Mouse (Mus musculus) gastrocnemius, postnatal 10 days (tissue): ENCODE measurements around the gene Sh3gl2. TPM values are rescaled to one million over a fixed set of nuclear protein-coding genes. Genes with fewer than 3 reads are reported as not detected.
A peak's percentile ranks its signal among the peaks of the same experiment; 100 is the strongest.

Experiments used
- DNase-seq: peaks from one replicate; pipeline ENCODE4 v3.0.0; 2021; ENCODE audit warnings: mixed read lengths
- total RNA-seq, 2 experiments: library from RNA; stranded (reverse); gene quantifications; 2 replicates each; pipeline ENCODE4 v1.2.3; 2021

Sh3gl2 gene
- total RNA-seq, 2 experiments from 2014 or later = 1.9 TPM

DNA sequence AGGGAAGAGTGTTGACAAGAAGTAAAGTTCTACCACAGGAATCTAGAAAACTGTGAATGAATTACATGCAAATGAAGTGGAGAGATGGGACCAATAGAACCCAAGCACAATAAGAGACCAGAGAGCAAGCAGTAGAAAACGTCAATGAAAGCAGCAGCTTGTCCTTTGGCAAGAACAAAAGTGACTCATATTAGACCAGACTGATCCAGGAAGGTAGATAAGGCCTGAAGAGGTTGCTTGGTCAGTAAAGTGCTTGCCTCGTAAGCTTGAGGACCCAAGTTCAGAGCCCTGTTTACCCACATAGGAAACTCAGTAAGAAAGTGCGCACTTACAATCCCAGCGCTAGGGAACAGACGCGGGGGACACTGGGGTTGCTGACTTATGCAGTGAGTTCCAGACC, 215.5 kb downstream of the Sh3gl2 start:
- DNase-seq = no peak

DNA sequence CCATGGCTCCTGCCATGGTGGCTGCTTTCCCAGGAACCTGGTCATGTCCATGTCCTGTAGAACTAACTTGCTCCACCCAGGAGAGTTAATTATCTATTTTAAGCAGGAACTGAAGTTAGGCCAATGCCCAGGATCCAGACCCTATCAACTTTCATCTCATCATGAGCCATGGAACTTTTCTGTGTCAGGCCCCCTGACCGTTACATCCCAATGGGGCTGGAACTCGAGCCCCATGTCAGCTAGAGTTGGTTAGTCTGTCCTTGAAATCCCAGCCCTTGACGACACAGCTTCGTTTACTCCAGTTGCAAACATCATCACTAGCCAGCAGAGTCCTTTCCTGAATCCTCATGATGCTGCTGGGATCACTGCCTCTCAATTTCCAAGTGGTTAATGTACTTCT, 221.3 kb downstream of the Sh3gl2 start:
- no peak for DNase-seq

DNA sequence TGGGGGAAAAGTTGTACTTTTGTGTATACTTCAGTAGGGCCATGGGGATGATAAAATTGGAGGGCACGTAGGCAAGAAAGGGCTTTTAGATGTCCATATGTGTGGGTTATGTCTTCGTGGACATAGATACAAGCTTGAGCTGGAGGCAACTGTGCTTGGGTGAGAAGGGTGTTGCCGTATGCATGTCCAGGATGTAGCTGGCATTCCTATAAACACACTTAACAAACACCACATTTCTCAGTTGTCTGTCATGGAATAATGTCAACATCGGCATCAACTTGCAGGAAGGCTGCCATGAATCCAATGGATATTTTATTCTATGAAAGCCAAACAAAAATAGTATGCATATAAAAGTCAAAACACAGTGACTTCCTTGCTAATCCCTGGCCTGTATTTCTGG, 227.9 kb downstream of the Sh3gl2 start:
- no peak for DNase-seq

DNA sequence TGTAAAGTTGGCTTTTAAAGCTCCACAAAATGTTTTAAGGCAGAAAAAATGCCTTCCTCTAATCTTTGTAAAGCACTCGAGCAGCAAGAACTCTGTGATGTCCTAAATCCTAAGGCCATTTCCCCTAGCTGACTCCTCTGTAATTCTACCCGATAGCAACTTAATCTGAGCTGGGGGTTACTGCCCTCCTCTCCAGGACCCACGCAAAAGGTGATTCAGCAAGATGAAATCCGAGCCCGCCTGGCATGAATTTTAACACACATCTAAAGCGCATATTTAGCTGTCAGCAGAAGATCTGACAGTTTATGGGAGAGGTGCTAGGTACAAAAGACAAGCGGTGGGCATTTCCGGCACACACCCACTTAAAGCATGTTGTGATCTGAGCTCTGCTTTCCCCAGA, 229.8 kb downstream of the Sh3gl2 start:
- DNase-seq = peak; percentile 8

DNA sequence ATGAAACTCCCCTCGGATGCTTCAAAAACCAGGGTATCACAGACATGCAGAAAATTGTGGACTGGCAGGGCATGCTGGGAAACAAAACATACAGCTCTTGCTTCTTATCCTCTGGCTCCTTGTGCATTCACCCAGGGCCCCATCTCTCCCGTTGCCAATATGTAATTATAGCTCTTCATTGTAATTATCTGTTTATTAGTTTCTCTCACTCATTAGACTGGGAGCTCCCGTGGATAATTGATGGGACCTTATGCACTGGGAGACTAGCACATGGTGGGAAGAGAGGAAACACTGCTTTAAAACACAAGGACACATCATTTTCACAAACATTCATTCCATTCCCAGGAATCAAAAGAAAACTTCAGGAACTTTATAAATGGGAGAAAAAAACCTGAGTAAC, 233.9 kb downstream of the Sh3gl2 start:
- no peak for DNase-seq

DNA sequence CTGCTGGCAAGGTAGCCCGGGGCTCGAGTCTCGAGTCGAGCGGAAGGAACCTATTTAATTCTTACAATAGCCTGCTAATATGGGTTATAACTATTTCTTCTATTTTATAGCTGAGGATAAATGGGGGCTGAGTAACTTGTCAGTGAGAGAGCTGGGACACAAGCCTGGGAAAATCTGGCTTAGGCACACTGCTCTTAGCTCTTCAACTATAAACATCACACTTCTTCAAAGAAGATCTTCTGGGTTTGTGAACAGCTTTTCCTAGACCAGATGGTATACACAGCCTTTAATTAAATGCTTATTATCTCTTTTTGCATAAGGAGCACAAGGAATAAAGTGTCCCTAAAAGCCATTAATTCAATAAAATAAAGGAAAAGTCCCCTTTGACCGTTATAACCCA, 278.7 kb downstream of the Sh3gl2 start:
- DNase-seq = no peak

DNA sequence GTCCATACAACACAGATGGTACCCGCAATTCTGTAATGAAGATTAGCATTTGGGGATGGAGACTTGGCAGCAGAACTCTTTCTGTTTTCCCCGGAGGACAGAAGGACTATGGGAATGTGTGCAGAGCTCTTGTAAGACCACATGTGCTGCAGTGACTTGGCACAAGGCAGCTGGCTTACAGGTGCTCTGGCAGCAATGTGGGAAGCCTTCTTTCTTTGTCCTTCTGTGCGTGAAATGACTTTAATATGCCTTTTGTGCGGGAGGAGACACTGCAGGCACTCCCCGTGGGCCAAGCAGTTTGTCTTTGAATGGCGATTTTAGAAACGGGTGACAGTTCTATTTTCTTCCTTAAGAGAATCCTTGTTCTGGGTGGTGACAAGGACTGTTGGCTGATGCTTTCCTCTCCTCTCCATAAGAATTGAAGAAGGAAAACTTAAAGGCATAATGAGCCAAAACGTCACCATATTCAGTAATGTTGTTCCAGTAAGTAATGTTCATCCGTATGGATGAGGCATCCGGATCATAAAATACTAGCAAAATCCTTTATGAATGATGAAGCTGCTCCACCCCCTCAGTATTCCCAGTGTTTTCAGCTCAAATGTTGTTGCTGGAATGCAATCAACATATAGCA, 281.5 kb downstream of the Sh3gl2 start:
- DNase-seq = no peak

DNA sequence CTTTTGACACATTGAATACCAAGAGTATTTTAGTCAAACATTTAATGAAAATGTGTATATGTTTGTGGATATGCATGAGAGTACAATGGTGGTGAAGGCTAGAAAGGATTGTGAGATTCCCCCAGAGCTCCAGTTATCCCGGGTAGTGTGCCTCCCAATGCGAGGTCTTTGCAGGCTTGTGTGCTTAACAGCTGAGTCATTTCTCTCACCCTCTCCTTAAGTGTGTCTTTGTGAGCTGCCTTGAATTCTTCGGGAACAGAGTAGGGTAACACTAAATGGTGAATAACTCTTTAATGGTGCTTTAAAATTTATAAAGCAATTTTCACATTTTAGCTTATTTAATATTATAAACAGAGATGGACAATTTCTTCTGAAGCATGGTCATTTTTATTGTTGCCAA, 300.8 kb downstream of the Sh3gl2 start:
- DNase-seq = no peak

DNA sequence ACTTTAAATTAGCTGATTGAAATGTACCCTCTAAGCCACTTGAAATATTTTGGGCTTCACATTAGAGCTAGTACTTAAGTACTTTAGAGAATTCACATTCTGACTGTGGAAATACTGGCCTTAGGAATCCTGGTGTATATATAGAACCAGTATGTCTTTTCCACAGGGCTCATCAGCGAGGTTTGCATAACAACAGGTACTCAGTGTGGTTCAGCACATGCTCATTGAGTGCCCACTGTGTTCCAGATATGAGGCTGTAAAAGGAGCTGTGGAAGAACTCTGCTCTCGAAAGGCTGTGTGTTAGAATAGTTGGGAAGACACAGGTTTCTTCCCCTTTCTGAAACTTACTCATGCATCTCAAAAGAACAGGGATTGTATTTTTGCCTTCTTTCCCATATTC, 302.1 kb downstream of the Sh3gl2 start:
- no peak for DNase-seq

DNA sequence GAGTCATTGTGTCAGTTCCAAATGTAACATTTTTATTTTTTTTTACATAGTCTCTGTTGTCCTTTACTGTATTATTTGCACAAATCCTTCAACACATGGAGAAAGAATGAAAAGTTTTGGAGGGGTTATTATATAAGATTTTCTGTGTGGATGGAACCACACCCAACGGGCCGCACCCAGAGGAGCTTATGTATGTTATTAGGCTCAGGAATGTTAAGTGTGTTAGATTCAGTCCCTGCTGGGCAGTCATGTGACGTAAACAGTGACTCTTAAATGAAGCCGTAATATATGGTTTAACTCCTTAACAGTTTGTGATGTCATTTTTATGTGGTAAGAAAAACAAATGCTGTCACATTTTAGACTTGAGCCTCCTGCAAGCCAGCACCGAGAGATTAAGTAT, 302.6 kb downstream of the Sh3gl2 start:
- DNase-seq = no peak

DNA sequence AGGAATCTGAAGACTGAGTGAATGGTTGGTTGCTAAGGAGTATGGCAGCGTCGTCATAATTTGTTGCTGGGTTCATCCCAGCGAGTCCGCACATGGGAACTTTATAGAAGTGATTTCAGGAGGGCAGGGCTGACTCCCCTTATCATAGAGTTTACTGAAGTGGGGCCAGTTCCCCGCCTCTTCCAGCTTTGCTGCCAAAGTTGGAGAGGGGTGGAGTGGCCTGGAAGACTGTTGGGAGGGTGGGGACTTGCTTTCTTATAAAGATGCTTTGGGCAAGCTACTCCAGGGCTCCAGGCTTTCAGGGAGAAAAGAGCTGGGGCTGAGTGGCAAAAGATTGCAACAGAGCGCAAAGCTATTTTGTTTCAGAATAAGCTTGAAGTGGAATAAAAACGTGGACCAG, 308.4 kb downstream of the Sh3gl2 start:
- peak; percentile 15 for DNase-seq

DNA sequence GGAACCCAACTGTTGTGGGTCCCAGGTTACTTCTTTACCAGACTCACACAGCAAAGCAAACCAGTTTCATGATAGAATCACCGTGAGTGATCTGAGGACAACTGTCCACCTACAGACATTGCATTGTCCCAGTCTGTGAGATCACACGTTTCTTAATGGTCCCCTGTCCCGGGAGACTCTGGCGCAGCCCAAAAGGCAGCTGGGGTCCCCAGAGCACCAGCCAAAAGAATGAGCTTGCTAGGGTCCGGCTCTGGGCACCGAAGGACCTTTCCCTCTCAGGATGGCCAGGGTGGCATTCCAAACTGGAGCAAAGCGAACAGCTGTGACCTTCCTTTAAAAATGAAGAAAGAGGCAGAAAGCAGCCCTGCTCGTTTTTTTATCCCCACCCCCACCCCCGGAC, 308.9 kb downstream of the Sh3gl2 start, which contains the start of gene Adamtsl1:
TSS of gene Adamtsl1 (plus strand) at position 381 of the 400 bp plus-strand sequence.
- peak; percentile 5 for DNase-seq

DNA sequence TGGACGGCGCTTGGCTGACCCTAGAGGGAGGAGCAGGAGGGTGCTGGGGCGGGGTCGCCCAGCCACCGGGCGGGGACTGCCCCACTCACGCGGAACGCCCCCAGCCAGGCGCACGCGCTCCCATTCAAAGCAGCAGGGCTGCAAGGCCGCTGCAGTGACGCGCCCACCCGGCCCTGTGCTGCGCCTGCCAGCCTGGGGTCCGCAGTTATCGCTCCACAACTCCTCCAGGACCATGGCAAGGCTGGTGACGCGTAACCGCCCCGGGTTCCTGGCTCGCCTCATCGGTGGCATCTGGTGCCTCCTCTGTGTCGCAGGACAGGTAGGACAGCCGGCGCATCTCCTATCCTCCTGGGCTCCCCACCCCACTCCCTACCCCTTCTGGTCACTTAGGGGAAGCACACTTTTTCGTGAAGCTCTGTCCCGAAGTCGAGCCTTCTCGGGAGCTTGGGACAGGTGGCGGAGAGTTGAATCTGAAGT, 309.3 kb downstream of the Sh3gl2 start:
- DNase-seq = peak; percentile 31

DNA sequence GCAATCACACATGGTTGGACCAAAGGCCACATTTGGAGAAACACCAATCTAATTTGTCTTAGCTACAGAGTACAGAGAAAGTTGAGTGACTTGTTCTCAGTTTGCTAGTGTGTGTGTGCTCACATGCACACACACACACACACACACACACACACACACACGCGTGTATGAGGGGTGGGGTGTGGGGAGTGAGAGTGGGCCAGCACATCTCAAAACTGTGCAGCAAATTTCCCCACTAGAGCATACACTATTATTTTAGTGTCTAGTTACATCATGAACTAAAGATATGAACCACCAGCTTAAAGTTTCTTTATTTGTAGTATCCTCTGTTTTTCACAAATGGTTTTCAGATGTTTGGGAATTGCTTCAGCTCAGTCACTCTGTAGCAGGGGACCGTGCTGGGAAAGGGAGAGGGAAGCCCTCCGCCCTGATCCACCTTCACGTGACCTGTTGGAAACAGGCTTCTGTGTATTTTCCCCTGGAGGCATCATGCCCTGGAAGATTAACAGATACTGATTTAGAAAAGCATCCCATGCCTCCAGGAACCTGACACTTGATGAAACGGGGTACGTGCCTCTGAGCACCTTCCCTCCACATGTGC, 322.1 kb downstream of the Sh3gl2 start:
- DNase-seq = no peak

DNA sequence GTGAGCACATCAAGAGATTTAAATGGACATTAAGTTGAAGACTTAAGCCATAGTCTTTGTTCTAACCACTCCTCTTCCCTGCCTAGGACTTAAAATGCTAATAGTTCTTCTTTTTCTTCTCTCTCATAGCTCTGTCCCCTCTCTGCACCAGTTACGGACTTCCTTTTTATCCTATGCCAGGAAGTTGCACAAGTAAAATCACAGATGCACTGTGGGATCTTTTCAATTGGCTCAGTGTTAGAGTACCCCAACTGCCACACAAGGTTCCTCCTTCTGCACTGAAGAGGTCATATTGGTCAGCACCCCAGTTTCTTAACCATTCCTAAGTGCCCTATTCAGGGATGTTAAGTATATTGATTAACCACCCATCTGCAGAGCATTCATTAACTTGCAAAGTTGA, 324.9 kb downstream of the Sh3gl2 start:
- no peak for DNase-seq

DNA sequence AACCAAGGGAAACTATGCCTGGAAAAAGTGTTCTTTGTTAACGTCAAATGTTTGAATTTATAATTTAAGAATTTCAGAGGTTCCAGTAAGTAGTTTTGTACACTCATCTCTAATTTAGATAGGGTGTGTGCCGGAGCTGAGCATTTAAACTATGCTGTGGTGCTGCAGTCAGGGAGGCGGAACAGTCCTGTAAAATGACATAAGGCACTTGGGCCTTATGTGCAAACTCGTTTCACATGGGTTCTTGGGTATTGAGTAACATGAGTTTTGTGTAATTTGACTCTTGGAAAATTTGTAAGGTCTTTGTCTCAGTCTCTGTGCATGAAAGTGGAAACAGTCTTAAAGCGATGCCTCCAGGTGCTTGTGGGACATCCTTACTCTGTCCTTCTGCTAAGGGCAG, 334.8 kb downstream of the Sh3gl2 start:
- no peak for DNase-seq

DNA sequence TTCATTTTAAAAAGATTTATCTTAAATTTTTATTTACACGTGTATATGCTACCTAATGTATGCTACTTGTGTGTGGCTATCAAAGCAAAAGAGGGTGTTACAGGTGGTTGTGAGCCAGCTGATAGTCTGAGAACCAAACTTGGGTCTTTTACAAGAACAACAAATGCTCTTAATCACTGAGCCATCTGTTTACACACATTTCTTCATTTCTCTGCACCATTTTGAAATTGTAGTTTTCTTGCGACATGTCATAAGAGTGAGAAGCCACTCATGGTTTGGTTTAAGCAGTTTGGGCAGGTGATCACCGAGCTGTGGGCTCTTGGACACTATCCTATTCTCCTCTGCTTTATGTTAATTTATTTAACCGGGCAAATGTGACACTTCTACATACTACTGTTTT, 338.3 kb downstream of the Sh3gl2 start:
- DNase-seq = no peak

DNA sequence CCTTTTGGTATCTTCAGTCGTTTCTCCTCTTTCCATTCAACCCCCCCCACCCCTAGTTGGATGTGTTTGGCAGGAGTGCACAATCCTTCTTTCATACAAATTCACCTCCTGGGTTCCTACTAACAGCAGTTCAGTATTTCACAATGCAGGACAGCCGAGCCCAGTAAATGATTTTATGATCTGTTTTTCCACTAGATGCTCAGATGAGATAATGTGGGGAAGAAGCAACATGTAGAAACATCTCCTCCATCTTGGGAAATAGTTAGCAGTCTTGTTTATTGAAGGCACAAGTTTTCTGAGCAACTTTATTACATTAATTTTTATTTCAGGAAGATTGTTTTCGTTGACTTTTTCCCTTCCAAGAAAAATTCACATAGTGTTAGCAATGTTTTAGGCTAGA, 349.8 kb downstream of the Sh3gl2 start:
- no peak for DNase-seq

DNA sequence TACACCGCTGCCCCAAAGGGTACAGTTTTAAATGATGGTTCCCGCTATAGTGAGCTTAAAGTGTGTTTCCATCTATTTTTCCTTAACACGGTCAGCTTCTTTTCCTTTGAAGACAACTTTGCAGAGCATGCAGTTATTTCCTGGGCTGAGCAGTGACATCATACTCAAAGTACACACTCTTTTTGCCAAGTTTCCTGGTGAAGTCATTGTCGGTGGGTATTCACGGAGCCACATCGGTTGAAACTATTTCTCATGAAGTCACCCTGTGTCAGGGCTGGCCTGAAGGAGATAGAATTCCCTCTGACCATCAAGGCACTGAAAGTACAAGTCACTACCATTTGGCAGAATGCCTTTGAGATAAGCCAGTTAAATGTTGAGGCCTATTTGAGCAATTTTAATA, 354.8 kb downstream of the Sh3gl2 start:
- no peak for DNase-seq

DNA sequence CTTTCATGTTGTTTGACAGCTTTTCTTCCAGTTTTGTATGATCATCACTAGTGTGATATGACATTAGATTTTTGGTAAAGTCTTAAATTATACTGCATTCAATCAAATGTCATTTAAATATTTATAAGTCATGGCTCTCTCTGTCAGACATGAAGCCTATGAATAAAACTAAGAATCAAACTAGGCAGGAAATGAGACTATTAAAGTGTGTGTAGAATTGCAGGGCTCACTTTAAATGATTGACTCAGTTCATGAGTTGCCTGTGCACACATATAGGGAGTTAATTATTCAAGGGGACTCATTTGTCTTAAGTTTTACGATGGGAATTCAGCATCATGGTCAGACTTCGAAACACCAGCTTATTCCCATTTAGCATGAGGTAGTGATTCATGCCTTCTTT, 380.5 kb downstream of the Sh3gl2 start:
- DNase-seq = no peak

DNA sequence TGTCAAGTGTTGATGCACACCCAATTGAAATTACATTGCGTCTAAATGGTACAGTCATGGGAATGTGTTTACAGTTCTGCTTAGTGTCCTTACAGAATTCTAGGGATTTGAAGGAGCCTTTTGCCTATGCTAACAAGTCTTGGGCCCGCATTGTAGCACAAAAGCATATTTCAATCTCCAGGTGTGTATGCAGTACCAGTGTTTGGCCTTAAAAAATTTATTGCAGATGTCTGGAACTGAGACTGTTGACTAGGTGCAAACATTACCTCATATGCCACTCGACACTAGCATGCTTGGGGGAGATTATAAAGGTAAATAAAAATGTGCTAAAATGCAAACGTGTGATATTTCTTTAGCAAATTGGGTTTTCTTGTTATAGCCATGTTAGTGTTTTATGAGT, 384.0 kb downstream of the Sh3gl2 start:
- DNase-seq = no peak

DNA sequence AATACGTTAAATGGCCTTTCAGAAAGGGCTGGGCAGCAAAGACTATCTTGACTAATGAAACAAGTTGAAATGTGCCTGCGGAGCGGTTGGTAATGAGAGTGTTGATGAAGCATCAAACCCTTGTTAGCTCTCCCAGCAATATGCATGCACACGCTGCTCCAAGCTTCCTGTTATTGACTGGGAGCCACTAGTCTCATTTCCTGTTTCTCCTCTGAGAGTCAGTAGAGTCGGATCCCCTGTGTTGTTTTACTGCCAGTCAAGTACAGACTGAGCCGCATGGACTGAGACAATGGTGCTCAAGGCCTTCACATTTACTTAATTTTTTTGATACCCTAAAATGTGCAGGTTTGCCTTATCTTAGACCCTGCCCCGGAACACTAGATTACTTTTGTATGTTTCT, 386.1 kb downstream of the Sh3gl2 start:
- no peak for DNase-seq

DNA sequence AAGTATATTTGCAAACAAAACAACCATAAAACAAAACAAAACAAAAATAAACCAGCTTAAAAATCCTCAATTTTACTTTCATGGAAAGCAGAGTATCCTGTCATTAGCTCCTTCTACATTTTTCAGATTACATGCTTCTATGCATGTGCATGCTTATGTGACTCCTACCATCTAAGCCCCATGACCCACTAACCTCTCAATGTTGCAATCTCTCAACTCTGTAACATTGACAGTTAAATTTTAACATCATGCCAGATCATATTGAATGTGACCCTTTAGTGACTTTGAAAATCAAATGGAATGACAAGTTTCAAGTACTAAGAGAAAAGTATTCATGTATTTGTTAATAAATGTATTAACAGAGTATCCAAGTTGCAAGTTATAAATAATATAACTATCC, 389.2 kb downstream of the Sh3gl2 start:
- no peak for DNase-seq

DNA sequence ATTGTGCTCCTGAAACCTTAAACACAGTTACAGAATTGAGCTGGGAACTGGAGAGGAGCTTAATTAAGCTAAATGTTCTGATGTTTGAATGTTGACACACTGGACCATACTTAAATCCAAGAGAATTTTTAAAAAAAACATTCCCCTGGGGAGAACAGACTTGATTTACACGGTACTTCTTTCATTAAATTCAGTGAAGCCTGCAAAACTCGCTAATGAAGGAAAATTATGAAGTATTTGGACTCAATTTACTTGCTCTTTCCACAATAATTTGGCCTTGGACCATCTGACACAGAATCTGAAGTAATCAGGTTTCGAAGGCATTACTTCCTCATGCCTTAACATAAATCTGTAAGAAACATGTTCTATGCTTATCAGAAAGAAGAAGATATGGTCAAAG, 408.4 kb downstream of the Sh3gl2 start:
- no peak for DNase-seq

DNA sequence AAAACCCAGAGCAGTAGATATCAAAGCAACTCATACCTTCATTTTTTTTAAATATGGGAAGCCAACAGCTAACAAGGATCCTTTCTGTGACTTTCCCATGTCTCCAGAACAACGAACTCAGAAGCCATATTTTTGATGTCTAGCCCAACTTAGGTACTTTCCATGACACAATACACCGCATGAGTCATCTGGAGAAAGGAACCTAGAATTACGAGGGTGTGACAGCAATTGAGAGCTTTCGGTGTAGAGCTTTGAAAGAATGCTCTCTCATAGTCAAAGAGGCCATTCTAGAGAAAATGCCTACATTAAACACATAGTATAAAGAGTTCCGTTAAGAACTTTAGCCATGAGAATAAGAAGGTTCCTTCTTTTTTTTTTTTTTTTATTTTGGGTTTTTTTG, 413.8 kb downstream of the Sh3gl2 start:
- no peak for DNase-seq
